Mouse (Mus musculus) heart, postnatal 0 days (tissue): ENCODE measurements around the gene Fdx1l.

Source experiments
- CTCF ChIP-seq: IDR thresholded peaks from 2 replicates; pipeline ENCODE4 v1.5.1; 2016; ENCODE audit warnings: antibody characterized with exemption, control low read depth, low read depth
- EP300 ChIP-seq: IDR thresholded peaks from 2 replicates; pipeline ENCODE4 v1.6.1; 2016; ENCODE audit warnings: antibody characterized with exemption, low read depth

GRCm38 (mm10) chr9:21113751-21114150 lies 40.3 kb upstream of the Fdx1l start:
- TF ChIP-seq CTCF, result no peak
- no peak for TF ChIP-seq EP300
